Mouse (Mus musculus): ENCODE results near the gene Popdc2. TPM values are rescaled to one million over a fixed set of nuclear protein-coding genes. Genes with fewer than 3 reads are reported as not detected.
A peak's percentile ranks its signal among the peaks of the same experiment; 100 is the strongest.

Gene Popdc2
- total and polyA plus RNA-seq, 3 experiments, result 17.5 to 45.4 TPM; not detected in 1

GRCm38 (mm10) chr16:38396155-38396554 is 34.1 kb downstream of the Popdc2 start:
- TF ChIP-seq MXI1 (IDR thresholded peaks at IDR 0.05; ENCODE audit: low read depth, low read length) (peak; percentile 31; the same call in 1 of the 2 replicates), EP300 (IDR thresholded peaks at IDR 0.05; ENCODE audit: low read depth in 1 of 2, low read length in 2 of 2) (peak; percentile 41 to 46; a peak in 3 of 4 replicates), USF1 (IDR thresholded peaks at IDR 0.05; ENCODE audit: low read depth, low read length) (no peak), ETS1 (IDR thresholded peaks at IDR 0.05; ENCODE audit: low read depth, low read length) (peak; percentile 88), MYC (IDR thresholded peaks at IDR 0.05; ENCODE audit: low read depth, low read length) (no peak), POLR2AphosphoS5 (IDR thresholded peaks at IDR 0.05; ENCODE audit: borderline replicate concordance, low read depth, low read length) (no peak), JUND (IDR thresholded peaks at IDR 0.05; ENCODE audit: low read depth, low read length) (peak; percentile 74; the same call in 1 of the 2 replicates), SIN3A (IDR thresholded peaks at IDR 0.05; ENCODE audit: low read length) (peak; percentile 32; the same call in 1 of the 2 replicates), E2F4 (IDR thresholded peaks at IDR 0.05; ENCODE audit: borderline replicate concordance, low read depth, low read length) (no peak)
- Histone ChIP-seq H3K36me3 (ENCODE audit: control insufficient read depth in 1 of 2, insufficient read depth in 2 of 2, low read length in 2 of 2) (peaks cover 0 to 20% of the 10 kb centered on the region in 2 experiments; a peak in 2 of 4 replicates), H3K79me2 (ENCODE audit: control insufficient read depth, insufficient read depth, low read length, poor library complexity) (no peaks in the 10 kb centered on the region), H3K27ac (ENCODE audit: control insufficient read depth, low read depth, low read length) (peak overlapping the region; percentile 60), H3K9me3 (replicated peaks; ENCODE audit: insufficient read depth, low read length) (no peaks in the 10 kb centered on the region), H3K27me3 (ENCODE audit: control insufficient read depth in 1 of 2, insufficient read depth in 2 of 2, low read length in 2 of 2) (no peaks in the 10 kb centered on the region), H3K4me3 (ENCODE audit: control insufficient read depth in 1 of 2, insufficient read depth in 1 of 2, low read depth in 2 of 2, low read length in 2 of 2) (peak overlapping the region; percentile 8 to 55; a peak in 3 of 4 replicates), H3K4me1 (ENCODE audit: control insufficient read depth in 1 of 2, insufficient read depth in 2 of 2, low read length in 2 of 2) (peaks cover 7 to 23% of the 10 kb centered on the region in 2 experiments), H3K9ac (ENCODE audit: control insufficient read depth, low read depth, low read length, poor library complexity, severe bottlenecking) (peak overlapping the region; percentile 59)
- DNase-seq (ENCODE audit: low read depth, low spot score), result peak; percentile 90

- Histone ChIP-seq H3K79me2 (ENCODE audit: control insufficient read depth, insufficient read depth, low read length, poor library complexity) (no peaks in the 10 kb centered on the region), H3K27me3 (ENCODE audit: control insufficient read depth in 1 of 2, insufficient read depth in 2 of 2, low read length in 2 of 2) (no peaks in the 10 kb centered on the region), H3K4me3 (ENCODE audit: control insufficient read depth in 1 of 2, insufficient read depth in 1 of 2, low read depth in 2 of 2, low read length in 2 of 2) (no peak overlapping the region), H3K36me3 (ENCODE audit: control insufficient read depth in 1 of 2, insufficient read depth in 2 of 2, low read length in 2 of 2) (peaks cover 0 to 20% of the 10 kb centered on the region in 2 experiments; a peak in 2 of 4 replicates), H3K9me3 (replicated peaks; ENCODE audit: insufficient read depth, low read length) (no peaks in the 10 kb centered on the region), H3K27ac (ENCODE audit: control insufficient read depth, low read depth, low read length) (no peak overlapping the region), H3K4me1 (ENCODE audit: control insufficient read depth in 1 of 2, insufficient read depth in 2 of 2, low read length in 2 of 2) (peaks cover 7 to 23% of the 10 kb centered on the region in 2 experiments), H3K9ac (ENCODE audit: control insufficient read depth, low read depth, low read length, poor library complexity, severe bottlenecking) (no peak overlapping the region)
- DNase-seq (ENCODE audit: low read depth, low spot score), result no peak
- TF ChIP-seq GABPA (IDR thresholded peaks at IDR 0.05; ENCODE audit: low read depth, low read length) (no peak), SIN3A (IDR thresholded peaks at IDR 0.05; ENCODE audit: low read length) (no peak), ETS1 (IDR thresholded peaks at IDR 0.05; ENCODE audit: low read depth, low read length) (no peak), ZMIZ1 (IDR thresholded peaks at IDR 0.05; ENCODE audit: low read depth, low read length) (no peak), POLR2AphosphoS2 (IDR thresholded peaks at IDR 0.05; ENCODE audit: low read length) (no peak), MAFK (IDR thresholded peaks at IDR 0.05; ENCODE audit: borderline replicate concordance, low read depth, low read length) (no peak), NRF1 (IDR thresholded peaks at IDR 0.05; ENCODE audit: insufficient read depth, low read depth, low read length, poor library complexity, severe bottlenecking) (no peak)
Measured at GRCm38 (mm10) chr16:38398266-38398665, 36.3 kb downstream of the Popdc2 start.
